Mouse (Mus musculus): ENCODE measurements around the gene Ubxn2a.

DNA sequence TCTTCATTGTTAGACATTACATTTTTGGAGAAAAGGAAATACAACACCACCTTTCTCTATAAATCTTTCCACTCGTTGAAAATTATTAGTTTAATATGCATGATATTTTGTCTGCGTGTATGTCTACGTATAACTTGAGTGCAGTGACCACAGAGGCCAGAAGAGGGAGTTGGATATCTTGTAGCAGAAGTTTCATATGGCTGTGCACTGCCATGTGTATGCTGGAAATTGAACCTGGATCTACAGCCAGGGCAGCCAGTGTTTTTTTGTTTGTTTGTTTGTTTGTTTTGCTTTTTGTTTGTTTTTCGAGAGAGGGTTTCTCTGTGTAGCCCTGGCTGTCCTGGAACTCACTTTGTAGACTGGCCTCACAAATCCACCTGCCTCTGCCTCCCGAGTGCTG lies 28.5 kb downstream of the Ubxn2a start:
- no peak for TF ChIP-seq CTCF (IDR thresholded peaks at IDR 0.05; ENCODE audit: low read depth, low read length)
- TF ChIP-seq POLR2A (IDR thresholded peaks at IDR 0.05; ENCODE audit: borderline replicate concordance, low read depth, low read length), result no peak

Data from bone marrow macrophage, adult 2 months (primary cell).